Mouse (Mus musculus) ES-CJ7 (cell line): Measurements from ENCODE around the gene Ust.

ENCODE experiments used
- DNase-seq: peaks from one replicate; pipeline ENCODE4 v3.0.0; 2011; ENCODE audit warnings: low read depth, low spot score

Ust gene

GRCm38 (mm10) chr10:8504832-8505231 is 13.8 kb downstream of the Ust start:
- no peak for DNase-seq

- no peak for DNase-seq
Measured at GRCm38 (mm10) chr10:8498951-8499891, 19.4 kb downstream of the Ust start.

GRCm38 (mm10) chr10:8495543-8496141 is 23.0 kb downstream of the Ust start:
- no peak for DNase-seq

- no peak for DNase-seq
Measured at GRCm38 (mm10) chr10:8491909-8492591, 26.6 kb downstream of the Ust start.

GRCm38 (mm10) chr10:8487388-8487787 is 31.2 kb downstream of the Ust start:
- DNase-seq = no peak

- DNase-seq = no peak
Measured at GRCm38 (mm10) chr10:8484487-8484886, 34.1 kb downstream of the Ust start.

- no peak for DNase-seq
Measured at GRCm38 (mm10) chr10:8482779-8483178, 35.8 kb downstream of the Ust start.

GRCm38 (mm10) chr10:8479779-8480178 is 38.8 kb downstream of the Ust start:
- no peak for DNase-seq

GRCm38 (mm10) chr10:8477936-8478335 is 40.7 kb downstream of the Ust start:
- no peak for DNase-seq

- no peak for DNase-seq
Measured at GRCm38 (mm10) chr10:8471995-8472394, 46.6 kb downstream of the Ust start.

- DNase-seq = no peak
Measured at GRCm38 (mm10) chr10:8471012-8471411, 47.6 kb downstream of the Ust start.

GRCm38 (mm10) chr10:8469516-8469915 is 49.1 kb downstream of the Ust start:
- DNase-seq = no peak

- DNase-seq = no peak
Measured at GRCm38 (mm10) chr10:8468651-8469386, 49.8 kb downstream of the Ust start.

- DNase-seq = no peak
Measured at GRCm38 (mm10) chr10:8465918-8466317, 52.7 kb downstream of the Ust start.

GRCm38 (mm10) chr10:8465216-8465615 is 53.4 kb downstream of the Ust start:
- DNase-seq = no peak

GRCm38 (mm10) chr10:8461372-8461771 is 57.3 kb downstream of the Ust start:
- DNase-seq = no peak

GRCm38 (mm10) chr10:8454711-8455110 is 63.9 kb downstream of the Ust start:
- peak; percentile 31 for DNase-seq

GRCm38 (mm10) chr10:8447681-8448080 is 70.9 kb downstream of the Ust start:
- no peak for DNase-seq

- DNase-seq = no peak
Measured at GRCm38 (mm10) chr10:8446972-8447371, 71.7 kb downstream of the Ust start.

GRCm38 (mm10) chr10:8444052-8444451 is 74.6 kb downstream of the Ust start:
- DNase-seq = no peak

GRCm38 (mm10) chr10:8431857-8432256 is 86.8 kb downstream of the Ust start:
- DNase-seq = no peak
